8 mouse cellular contexts compared by ENCODE assay signal in genomic region chr3:68576431-68576830, GRCm38 (mm10).
A peak's percentile ranks its signal among the peaks of the same experiment; 100 is the strongest.
DNase-seq lines count a peak whose midpoint lies in the region; ATAC-seq and TF ChIP-seq lines count a peak whose summit lies in the region.

No protein-coding gene starts in this region.

- no peak for TF ChIP-seq CTCF in lung, adult 2 months (IDR thresholded peaks at IDR 0.05; ENCODE audit: insufficient read depth, low read length)

- H3K4me1 ChIP-seq in lung, adult 2 months (ENCODE audit: control insufficient read depth, insufficient read depth, low read length): peaks cover 10% of the 10 kb centered on the region
- no peaks in the 10 kb centered on the region; the same call in 1 of the 2 replicates for H3K4me1 ChIP-seq in embryonic facial prominence, embryonic 11.5 days (ENCODE audit: control insufficient read depth, insufficient read depth, low read length)
- peaks cover 51% of the 10 kb centered on the region for H3K4me1 ChIP-seq in hindbrain, embryonic 14.5 days (replicated peaks; ENCODE audit: control insufficient read depth, insufficient read depth, low read length)
- H3K4me1 ChIP-seq in limb, embryonic 10.5 days: peaks cover 33% of the 10 kb centered on the region

- no peak for TF ChIP-seq POLR2A in lung, adult 2 months (IDR thresholded peaks at IDR 0.05; ENCODE audit: borderline replicate concordance, extremely low read depth, low read depth, low read length)

- H3K4me3 ChIP-seq in lung, adult 2 months (replicated peaks; ENCODE audit: extremely low read depth, low read depth, low read length): no peak overlapping the region
- no peak overlapping the region for H3K4me3 ChIP-seq in embryonic facial prominence, embryonic 11.5 days (ENCODE audit: low read depth, low read length)
- H3K4me3 ChIP-seq in hindbrain, embryonic 14.5 days (replicated peaks; ENCODE audit: low read length): no peak overlapping the region
- no peak overlapping the region for H3K4me3 ChIP-seq in limb, embryonic 10.5 days

- WGBS in lung, adult 2 months: 32% methylated on average over 7 of the region's 7 CpGs
- 26% methylated on average over 7 of the region's 7 CpGs for WGBS in embryonic facial prominence, embryonic 11.5 days
- WGBS in hindbrain, embryonic 14.5 days: 10% methylated on average over 7 of the region's 7 CpGs
- 23% methylated on average over 7 of the region's 7 CpGs for WGBS in limb, embryonic 10.5 days

- no peak overlapping the region for H3K4me2 ChIP-seq in embryonic facial prominence, embryonic 11.5 days (ENCODE audit: low read depth, low read length)
- H3K4me2 ChIP-seq in hindbrain, embryonic 14.5 days (replicated peaks): peak overlapping the region; percentile 59

- H3K9me3 ChIP-seq in embryonic facial prominence, embryonic 11.5 days (replicated peaks; ENCODE audit: control insufficient read depth, low read length): no peaks in the 10 kb centered on the region
- no peaks in the 10 kb centered on the region for H3K9me3 ChIP-seq in hindbrain, embryonic 14.5 days (ENCODE audit: control insufficient read depth, low read length)
- no peaks in the 10 kb centered on the region for H3K9me3 ChIP-seq in limb, embryonic 10.5 days (replicated peaks)

- H3K36me3 ChIP-seq in embryonic facial prominence, embryonic 11.5 days (replicated peaks; ENCODE audit: control insufficient read depth, insufficient read depth, low read depth, low read length): no peaks in the 10 kb centered on the region
- H3K36me3 ChIP-seq in hindbrain, embryonic 14.5 days (replicated peaks; ENCODE audit: control insufficient read depth, insufficient read depth): no peaks in the 10 kb centered on the region
- no peaks in the 10 kb centered on the region for H3K36me3 ChIP-seq in limb, embryonic 10.5 days

- H3K27me3 ChIP-seq in embryonic facial prominence, embryonic 11.5 days (ENCODE audit: control insufficient read depth, insufficient read depth, low read length): no peaks in the 10 kb centered on the region
- no peaks in the 10 kb centered on the region for H3K27me3 ChIP-seq in hindbrain, embryonic 14.5 days (ENCODE audit: control insufficient read depth, insufficient read depth, low read length)
- peaks cover 13% of the 10 kb centered on the region; the same call in 1 of the 2 replicates for H3K27me3 ChIP-seq in limb, embryonic 10.5 days (ENCODE audit: low read depth, poor library complexity, severe bottlenecking)

- ATAC-seq in embryonic facial prominence, embryonic 11.5 days (replicated peaks; ENCODE audit: insufficient number of reproducible peaks, low FRiP score, low TSS enrichment, low read depth): no peak
- ATAC-seq in hindbrain, embryonic 14.5 days (ENCODE audit: low FRiP score): peak; percentile 7; the same call in 1 of the 2 replicates

- no peak overlapping the region for H3K27ac ChIP-seq in embryonic facial prominence, embryonic 11.5 days (replicated peaks; ENCODE audit: low read depth, low read length)
- peak overlapping the region; percentile 96 for H3K27ac ChIP-seq in hindbrain, embryonic 14.5 days
- H3K27ac ChIP-seq in limb, embryonic 10.5 days: peak overlapping the region; percentile 58; the same call in 1 of the 2 replicates

- no peak overlapping the region for H3K9ac ChIP-seq in embryonic facial prominence, embryonic 11.5 days (replicated peaks; ENCODE audit: low read length)
- peak overlapping the region; percentile 41 for H3K9ac ChIP-seq in hindbrain, embryonic 14.5 days

- DNase-seq in lung, postnatal 10 days: peak; percentile 45
- no peak for DNase-seq in lung, adult 2 months
- DNase-seq in embryonic facial prominence, embryonic 11.5 days (ENCODE audit: low spot score): peak; percentile 43
- DNase-seq in hindbrain, embryonic 14.5 days (ENCODE audit: low spot score): no peak
- no peak for DNase-seq in limb, embryonic 10.5 days (ENCODE audit: low spot score)
- peak; percentile 89 for DNase-seq in right cerebral cortex, postnatal 25 days
- DNase-seq in T-cell, adult 2 months (ENCODE audit: low spot score): no peak
- no peak for DNase-seq in spleen, adult 12 weeks (ENCODE audit: low spot score)

Comparison
In these comparisons a context has a peak if more than half of its experiments do, and no peak if none do; other contexts are left out.
1. DNase-seq: peak in lung, postnatal 10 days (single experiment), embryonic facial prominence, embryonic 11.5 days (single experiment) and right cerebral cortex, postnatal 25 days (single experiment); none in lung, adult 2 months (single experiment), hindbrain, embryonic 14.5 days (single experiment), limb, embryonic 10.5 days (single experiment), T-cell, adult 2 months (single experiment) and spleen, adult 12 weeks (single experiment).